Mouse (Mus musculus) embryo, embryonic 9.5 days (tissue): ENCODE results near the gene Ccnf.

Source experiments
- DNase-seq: peaks from one replicate; pipeline ENCODE4 v3.0.0-alpha.2; 2017; ENCODE audit errors: extremely low spot score

Gene Ccnf

GRCm38 (mm10) chr17:24203611-24204534 lies 47.4 kb downstream of the Ccnf start:
- no peak for DNase-seq

GRCm38 (mm10) chr17:24203068-24203467 lies 48.2 kb downstream of the Ccnf start:
- no peak for DNase-seq

GRCm38 (mm10) chr17:24201092-24201491 lies 50.2 kb downstream of the Ccnf start:
- DNase-seq, result no peak

GRCm38 (mm10) chr17:24199741-24200140 lies 51.5 kb downstream of the Ccnf start:
- DNase-seq, result no peak

GRCm38 (mm10) chr17:24199252-24199651 lies 52.0 kb downstream of the Ccnf start:
- no peak for DNase-seq

- DNase-seq, result no peak
Observed at GRCm38 (mm10) chr17:24197032-24197824, 54.1 kb downstream of the Ccnf start.

GRCm38 (mm10) chr17:24195349-24195748 lies 55.9 kb downstream of the Ccnf start:
- DNase-seq, result no peak

GRCm38 (mm10) chr17:24193769-24194168 lies 57.5 kb downstream of the Ccnf start:
- no peak for DNase-seq

GRCm38 (mm10) chr17:24193268-24193667 lies 58.0 kb downstream of the Ccnf start:
- no peak for DNase-seq

- DNase-seq, result no peak
Observed at GRCm38 (mm10) chr17:24192848-24193247, 58.4 kb downstream of the Ccnf start.

GRCm38 (mm10) chr17:24191481-24191880 lies 59.8 kb downstream of the Ccnf start:
- DNase-seq, result no peak

GRCm38 (mm10) chr17:24190934-24191333 lies 60.4 kb downstream of the Ccnf start:
- no peak for DNase-seq

- no peak for DNase-seq
Observed at GRCm38 (mm10) chr17:24174259-24174658, 77.0 kb downstream of the Ccnf start.

- peak; percentile 67 for DNase-seq
Observed at GRCm38 (mm10) chr17:24173423-24173822, 77.9 kb downstream of the Ccnf start.
